Mouse (Mus musculus) spleen, adult 2 months (tissue): ENCODE measurements at regions not wholly inside any gene's neighbourhood (a gene's known extent, or its start where the extent isn't known, plus 50 kb on each side); places are given as distances from the start of the nearest gene placed in this dataset.

ENCODE experiments used
- DNase-seq, 2 experiments: peaks; one replicate each; pipeline versions ENCODE4 v3.0.0 to v3.0.0-alpha.2; 2012 to 2021; ENCODE audit warnings: low spot score in 2 of 2, low read depth in 1 of 2
- H3K27ac ChIP-seq: fragments of 200-500 bp; 2 replicates; pipeline ENCODE4 v1.5.1; 2012; ENCODE audit warnings: low read length, inconsistent platforms; ENCODE audit not compliant: insufficient read depth
- H3K27me3 ChIP-seq: fragments of 200-500 bp; 2 replicates; pipeline ENCODE4 v1.6.1; 2012; ENCODE audit warnings: mild to moderate bottlenecking, moderate library complexity, low read length, inconsistent platforms; ENCODE audit not compliant: control insufficient read depth, insufficient read depth
- H3K36me3 ChIP-seq: fragments of 200-500 bp; 2 replicates; pipeline ENCODE4 v1.6.1; 2012; ENCODE audit warnings: mild to moderate bottlenecking, low read length, inconsistent platforms; ENCODE audit not compliant: control insufficient read depth, insufficient read depth
- H3K4me1 ChIP-seq: fragments of 200-500 bp; 2 replicates; pipeline ENCODE4 v1.6.1; 2011; ENCODE audit warnings: inconsistent platforms; ENCODE audit not compliant: control insufficient read depth, insufficient read depth, insufficient read length
- H3K4me3 ChIP-seq: fragments of 200-500 bp; 2 replicates; pipeline ENCODE4 v1.5.1; 2011; ENCODE audit warnings: mild to moderate bottlenecking, inconsistent platforms; ENCODE audit not compliant: insufficient read depth, insufficient read length; ENCODE audit errors: extremely low read depth
- CTCF ChIP-seq: fragments of 200-500 bp; IDR thresholded peaks from 2 replicates; pipeline ENCODE4 v1.5.1; 2011; ENCODE audit warnings: mild to moderate bottlenecking, inconsistent platforms; ENCODE audit not compliant: insufficient read depth, insufficient read length, insufficient replicate concordance; ENCODE audit errors: extremely low read depth
- POLR2A ChIP-seq: fragments of 200-500 bp; IDR thresholded peaks from 2 replicates; pipeline ENCODE4 v1.6.1; 2011; ENCODE audit warnings: low read depth, low read length, inconsistent platforms
- WGBS: fragments of 180-500 bp; shearing (Covaris S2); methylation state at CpG from one replicate; pipeline ENCODE4 v1.1.7; 2018; 5-methylcytosine and 5-hydroxymethylcytosine counted together

DNA sequence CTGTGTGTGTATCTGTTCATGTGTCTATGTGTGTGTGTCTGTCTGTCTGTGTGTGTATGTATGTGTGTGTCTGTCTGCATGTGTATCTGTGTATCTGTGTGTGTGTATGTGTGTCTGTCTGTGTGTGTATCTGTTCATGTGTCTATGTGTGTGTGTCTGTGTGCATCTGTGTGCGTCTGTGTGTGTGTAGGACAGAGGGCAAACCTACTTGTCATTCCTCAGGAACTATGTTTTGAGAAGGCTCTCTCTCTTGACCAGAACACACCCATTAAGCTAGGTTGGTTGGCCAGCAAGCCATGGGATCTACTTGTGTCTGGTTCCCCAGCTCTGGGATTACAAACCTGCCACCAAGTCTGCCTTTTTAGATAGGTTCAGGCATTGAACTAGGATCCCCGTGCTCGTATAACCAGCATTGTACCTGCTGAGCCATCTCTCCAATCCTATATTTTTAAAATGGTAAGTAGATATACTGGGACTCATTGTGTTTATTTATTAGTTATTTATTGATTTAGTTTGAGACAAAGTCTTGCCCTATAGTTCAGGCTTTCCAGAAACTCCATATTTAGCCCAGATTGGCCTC, 58.9 kb upstream of the Cpsf6 start:
- TF ChIP-seq CTCF (no peak), POLR2A (no peak)
- DNase-seq: no peak
- Histone ChIP-seq H3K27ac (no peak overlapping the region), H3K4me3 (no peak overlapping the region), H3K27me3 (no peaks in the 10 kb centered on the region), H3K4me1 (no peaks in the 10 kb centered on the region; the same call in 1 of the 2 replicates), H3K36me3 (no peaks in the 10 kb centered on the region)
- WGBS: 94% methylated on average over 3 of the region's 3 CpGs

DNA sequence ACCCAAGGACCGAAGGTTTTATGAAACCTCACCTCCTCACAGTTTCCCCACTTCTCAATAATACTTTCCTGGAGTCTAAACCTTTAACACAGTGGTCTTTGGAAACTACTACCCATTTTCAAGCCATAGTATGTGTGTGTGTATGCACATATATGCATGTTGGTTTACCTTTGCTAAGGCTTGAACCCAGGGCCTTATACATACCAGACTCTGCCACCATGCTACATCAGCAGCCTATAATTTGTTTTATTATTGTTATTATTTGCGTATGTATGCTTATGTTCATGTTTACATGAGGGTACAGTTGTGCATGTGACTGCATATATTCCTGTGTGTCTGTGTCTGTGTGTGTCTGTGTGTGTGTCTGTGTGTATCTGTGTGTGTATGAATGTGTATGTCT, 58.2 kb upstream of the Cpsf6 start:
- TF ChIP-seq POLR2A: no peak
- no peak for TF ChIP-seq CTCF
- no peak overlapping the region for H3K4me3 ChIP-seq
- no peaks in the 10 kb centered on the region for H3K36me3 ChIP-seq
- 95% methylated on average over 2 of the region's 2 CpGs for WGBS
- H3K27ac ChIP-seq: no peak overlapping the region
- DNase-seq: no peak
- no peaks in the 10 kb centered on the region for H3K27me3 ChIP-seq
- H3K4me1 ChIP-seq: peaks cover 4% of the 10 kb centered on the region; the same call in 1 of the 2 replicates

DNA sequence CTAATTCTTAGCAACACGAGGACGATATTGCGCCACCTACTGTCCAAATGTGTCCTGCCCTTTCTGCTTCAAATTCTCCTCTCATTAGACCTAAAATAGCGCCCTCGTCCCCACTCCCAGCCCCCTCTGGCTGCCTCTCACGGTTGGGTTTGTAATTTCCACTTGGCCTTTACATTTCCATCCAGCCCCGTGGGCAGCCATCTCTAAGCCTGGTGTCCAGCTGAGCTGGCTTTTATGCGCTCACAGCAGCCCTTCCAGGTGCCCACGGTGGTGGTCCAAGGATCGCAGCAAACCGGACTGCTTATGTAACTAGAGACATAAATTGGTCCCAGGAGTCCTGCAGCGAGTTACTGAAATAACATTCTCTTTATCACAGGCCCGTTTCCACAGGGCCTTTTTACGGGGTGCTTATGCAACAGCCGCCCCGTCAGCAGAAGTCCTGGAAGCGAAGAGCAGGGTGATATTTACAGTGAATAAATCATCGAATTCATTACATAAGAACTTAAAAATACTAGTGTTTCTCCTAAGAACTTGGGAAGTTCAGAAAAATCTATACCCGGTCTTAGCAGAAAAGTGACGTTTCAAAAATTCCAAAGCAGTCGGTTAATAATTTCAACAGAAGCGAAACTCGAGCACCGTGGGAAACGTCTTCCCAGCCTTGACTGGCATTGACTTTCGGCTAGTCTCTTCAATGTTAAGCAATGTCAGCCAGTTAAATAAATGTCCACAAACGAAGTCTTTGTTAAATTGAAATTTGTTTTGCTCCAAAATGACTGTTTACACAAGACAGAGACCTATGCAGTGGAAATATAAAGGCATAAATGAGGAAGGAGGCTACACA, 57.3 kb upstream of the Cpsf6 start:
- H3K27me3 ChIP-seq: no peaks in the 10 kb centered on the region
- DNase-seq: peak; percentile 51 to 59
- no peak overlapping the region for H3K27ac ChIP-seq
- peak; percentile 47; the same call in 1 of the 2 replicates for TF ChIP-seq CTCF
- no peak for TF ChIP-seq POLR2A
- peaks cover 9% of the 10 kb centered on the region for H3K4me1 ChIP-seq
- 56% methylated on average over 27 of the region's 27 CpGs for WGBS
- H3K4me3 ChIP-seq: no peak overlapping the region
- H3K36me3 ChIP-seq: no peaks in the 10 kb centered on the region

DNA sequence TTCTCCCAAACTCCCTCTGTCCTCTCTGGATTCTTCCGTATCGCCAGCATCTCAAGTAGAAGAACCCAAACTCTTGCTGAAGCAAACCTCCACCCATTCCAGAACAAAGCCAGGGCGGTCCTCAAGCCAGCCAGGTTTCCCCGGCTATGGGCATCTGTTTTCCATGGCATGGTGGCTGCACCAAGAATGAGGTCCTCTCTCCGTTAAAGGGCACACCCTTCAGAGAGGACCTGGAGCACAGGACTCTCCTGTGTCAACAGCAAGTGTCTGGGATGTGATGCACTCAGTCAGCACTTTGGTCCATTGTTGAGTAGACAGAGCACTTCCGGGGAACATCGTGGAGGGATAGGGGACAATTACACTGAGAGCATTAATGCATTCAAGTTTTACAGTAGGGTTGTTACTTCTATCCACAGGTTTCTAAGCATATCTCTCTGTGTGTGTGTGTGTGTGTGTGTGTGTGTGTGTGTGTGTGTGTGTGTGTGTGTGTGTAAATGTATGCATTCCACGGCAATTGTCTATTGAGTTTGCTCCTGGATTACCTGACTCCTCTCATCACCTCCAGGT, 56.6 kb upstream of the Cpsf6 start:
- no peaks in the 10 kb centered on the region for H3K36me3 ChIP-seq
- no peak overlapping the region for H3K27ac ChIP-seq
- DNase-seq: no peak
- TF ChIP-seq CTCF: no peak
- TF ChIP-seq POLR2A: no peak
- peaks cover 9% of the 10 kb centered on the region for H3K4me1 ChIP-seq
- WGBS: 69% methylated on average over 8 of the region's 8 CpGs
- no peaks in the 10 kb centered on the region for H3K27me3 ChIP-seq
- no peak overlapping the region for H3K4me3 ChIP-seq

DNA sequence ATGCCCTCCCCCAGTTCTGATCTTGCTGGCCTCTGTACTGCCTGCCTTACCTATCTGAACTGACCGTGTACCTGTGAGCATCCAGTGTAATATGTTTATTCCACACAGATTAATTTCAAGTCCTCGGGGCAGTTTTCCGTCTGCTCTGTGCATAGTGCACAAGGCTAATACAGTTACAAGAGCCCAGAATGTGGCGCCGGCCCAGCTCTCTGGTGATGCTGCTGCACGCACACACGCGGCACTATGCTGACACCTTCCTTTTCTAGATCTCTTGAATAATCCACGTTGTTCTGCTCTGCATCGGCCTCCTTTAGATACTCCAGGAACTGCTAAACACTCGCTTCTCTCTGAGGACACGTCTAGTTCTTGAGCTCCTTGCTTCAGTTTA, 55.9 kb upstream of the Cpsf6 start:
- Histone ChIP-seq H3K27ac (peak overlapping the region; percentile 65), H3K4me1 (peaks cover 9% of the 10 kb centered on the region), H3K27me3 (no peaks in the 10 kb centered on the region), H3K36me3 (no peaks in the 10 kb centered on the region), H3K4me3 (peak overlapping the region; percentile 10; the same call in 1 of the 2 replicates)
- 33% methylated on average over 12 of the region's 12 CpGs for WGBS
- DNase-seq: peak in 1 of 2 experiments; percentile 15
- TF ChIP-seq POLR2A (no peak), CTCF (no peak)

DNA sequence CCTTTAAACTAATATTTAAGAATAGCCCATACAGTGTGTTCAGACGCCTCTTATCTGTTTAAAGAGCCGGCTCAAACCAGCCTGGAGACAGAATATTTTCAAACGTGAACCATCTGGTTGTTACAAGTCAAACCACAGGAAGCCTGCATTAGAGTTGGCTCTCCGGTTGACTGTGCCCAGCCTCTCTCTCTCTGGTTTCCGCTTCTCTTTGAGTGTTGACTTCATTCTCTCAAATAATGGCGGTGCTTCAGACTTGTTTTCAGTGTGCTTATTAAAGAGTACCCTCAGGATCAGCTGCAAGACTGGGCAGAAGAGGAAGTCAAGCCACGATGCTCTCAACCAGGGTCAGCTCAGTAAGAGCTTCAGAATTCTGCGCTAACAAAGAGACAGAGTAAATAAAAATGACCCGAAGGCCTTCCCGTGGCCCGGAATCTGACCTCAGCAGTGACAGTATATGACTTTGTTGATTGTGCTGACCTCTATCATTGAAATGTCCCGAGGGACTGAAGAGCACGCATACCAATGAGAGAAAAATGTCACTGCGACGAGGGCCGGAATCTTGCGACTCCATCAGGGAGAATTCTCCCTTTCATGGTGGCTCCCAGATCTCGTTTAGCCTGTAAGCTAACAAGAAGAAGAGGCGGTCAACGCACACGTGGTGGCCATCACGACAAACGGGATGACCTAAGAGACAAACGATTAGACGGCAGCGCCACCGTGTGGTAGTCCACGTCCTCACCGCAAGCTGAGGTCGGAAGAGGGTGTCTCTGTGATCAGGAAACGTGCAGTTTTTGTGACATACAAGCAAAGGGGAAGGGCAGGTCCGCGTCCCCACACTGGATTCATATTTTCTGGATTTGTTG, 55.3 kb upstream of the Cpsf6 start:
- TF ChIP-seq POLR2A: peak; percentile 22
- TF ChIP-seq CTCF: peak; percentile 97
- peak; percentile 88 to 90 for DNase-seq
- peak overlapping the region; percentile 35; the same call in 1 of the 2 replicates for H3K4me3 ChIP-seq
- H3K27ac ChIP-seq: peak overlapping the region; percentile 91
- H3K36me3 ChIP-seq: no peaks in the 10 kb centered on the region
- under 1% methylated on average over 33 of the region's 33 CpGs for WGBS
- peaks cover 9% of the 10 kb centered on the region for H3K4me1 ChIP-seq
- no peaks in the 10 kb centered on the region for H3K27me3 ChIP-seq
